Mouse (Mus musculus): ENCODE measurements around the gene Trip6.

DNA sequence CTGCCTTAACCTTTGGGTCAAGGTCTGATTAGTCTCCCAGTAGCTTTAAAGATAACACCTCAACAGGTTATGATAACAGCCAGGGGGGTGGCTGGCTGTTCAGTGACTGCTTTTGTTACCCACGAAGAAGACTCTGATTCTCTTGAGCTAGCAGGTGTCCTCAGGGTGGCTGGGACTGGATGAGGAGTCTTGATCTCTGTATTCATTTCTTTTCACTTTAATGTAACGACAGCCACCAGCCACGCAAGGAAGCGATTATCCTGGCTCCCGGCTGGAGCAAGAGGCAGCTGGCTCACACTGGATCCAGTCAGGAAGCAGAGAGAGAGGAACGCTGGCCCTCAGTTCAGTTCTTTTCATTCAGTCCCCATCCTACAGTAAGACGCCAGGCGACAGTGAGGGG lies 23.0 kb upstream of the Trip6 start:
- no peak for TF ChIP-seq E2F4 (IDR thresholded peaks at IDR 0.05; ENCODE audit: insufficient read depth)
- no peak for TF ChIP-seq POLR2A (IDR thresholded peaks at IDR 0.05; ENCODE audit: insufficient read length, low read depth)
- no peak for TF ChIP-seq MYOD1 (IDR thresholded peaks at IDR 0.05; ENCODE audit: control insufficient read depth in 1 of 3, insufficient read length in 2 of 3, low read depth in 2 of 3)
- TF ChIP-seq MAX (IDR thresholded peaks at IDR 0.05; ENCODE audit: low read depth): no peak
- TF ChIP-seq USF1 (IDR thresholded peaks at IDR 0.05; ENCODE audit: low read depth): no peak
- TF ChIP-seq CEBPB (IDR thresholded peaks at IDR 0.05; ENCODE audit: insufficient read depth, poor library complexity, severe bottlenecking): no peak
- TF ChIP-seq SRF (IDR thresholded peaks at IDR 0.05; ENCODE audit: control insufficient read depth, insufficient read length, low read depth): no peak
- TF ChIP-seq MYOG (IDR thresholded peaks at IDR 0.05; ENCODE audit: control insufficient read depth in 1 of 3, insufficient read depth in 1 of 3, insufficient read length in 2 of 3, low read depth in 2 of 3): no peak
- no peak for TF ChIP-seq REST (IDR thresholded peaks at IDR 0.05; ENCODE audit: insufficient read depth, insufficient read length)
- TF ChIP-seq POLR2AphosphoS2 (IDR thresholded peaks at IDR 0.05; ENCODE audit: insufficient read length, low read depth): no peak
- no peak for TF ChIP-seq TCF12 (IDR thresholded peaks at IDR 0.05; ENCODE audit: insufficient read depth, poor library complexity, severe bottlenecking)
